Mouse (Mus musculus) spleen, postnatal 36 days (tissue): Measurements from ENCODE around the gene Olfr523.

Experiments used
- DNase-seq, 2 experiments: peaks; one replicate each; pipeline ENCODE4 v3.0.0; 2022; ENCODE audit warnings: low spot score in 2 of 2, mixed read lengths in 1 of 2

Gene Olfr523

DNA sequence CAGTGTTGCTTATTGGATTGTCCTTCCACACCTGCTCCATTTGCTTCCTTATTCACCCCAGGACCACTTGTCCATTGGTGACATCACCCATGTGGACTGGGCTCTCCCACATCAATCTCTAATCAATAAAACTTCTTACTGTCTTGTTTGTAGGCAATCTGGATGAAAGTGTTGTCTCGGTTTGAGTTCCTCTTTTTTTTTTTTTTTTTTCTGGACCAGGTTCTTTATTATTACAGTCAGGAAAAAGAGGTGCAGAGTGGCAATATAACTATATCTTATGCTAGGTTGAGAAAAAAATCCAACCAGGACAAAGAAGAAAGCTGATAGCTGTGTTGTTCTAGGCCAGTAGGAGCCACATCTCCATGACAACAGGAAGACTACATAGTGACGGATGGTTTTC is 7.7 kb downstream of the Olfr523 start:
- no peak for DNase-seq

- DNase-seq: no peak
Measured at GRCm38 (mm10) chr7:140184206-140184605, 11.2 kb downstream of the Olfr523 start.

GRCm38 (mm10) chr7:140186646-140187620 is 13.9 kb downstream of the Olfr523 start:
- DNase-seq: no peak

GRCm38 (mm10) chr7:140187721-140188390 is 14.8 kb downstream of the Olfr523 start:
- DNase-seq: no peak

GRCm38 (mm10) chr7:140188391-140189328 is 15.6 kb downstream of the Olfr523 start:
- DNase-seq: no peak

DNA sequence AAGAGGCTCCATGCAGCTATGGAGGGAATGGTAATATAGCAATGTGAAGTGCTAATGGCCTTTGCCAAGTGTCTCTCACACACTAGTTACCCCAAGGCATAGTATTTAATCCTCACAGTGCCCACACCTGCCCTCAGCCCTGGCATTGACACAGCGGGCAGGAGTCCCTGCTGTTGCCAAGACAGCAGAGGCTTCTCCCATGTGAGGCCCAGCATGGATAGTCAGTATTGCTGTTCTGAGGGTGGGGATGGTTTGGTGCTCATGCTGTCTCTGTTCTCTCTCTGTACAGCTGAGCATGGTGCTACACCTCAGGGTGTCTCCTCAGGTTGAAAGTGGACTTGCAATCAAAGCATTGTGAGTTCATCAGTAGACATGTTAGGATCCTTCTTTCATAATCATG is 17.4 kb downstream of the Olfr523 start:
- DNase-seq: no peak

GRCm38 (mm10) chr7:140192445-140192844 is 19.4 kb downstream of the Olfr523 start:
- DNase-seq: no peak

DNA sequence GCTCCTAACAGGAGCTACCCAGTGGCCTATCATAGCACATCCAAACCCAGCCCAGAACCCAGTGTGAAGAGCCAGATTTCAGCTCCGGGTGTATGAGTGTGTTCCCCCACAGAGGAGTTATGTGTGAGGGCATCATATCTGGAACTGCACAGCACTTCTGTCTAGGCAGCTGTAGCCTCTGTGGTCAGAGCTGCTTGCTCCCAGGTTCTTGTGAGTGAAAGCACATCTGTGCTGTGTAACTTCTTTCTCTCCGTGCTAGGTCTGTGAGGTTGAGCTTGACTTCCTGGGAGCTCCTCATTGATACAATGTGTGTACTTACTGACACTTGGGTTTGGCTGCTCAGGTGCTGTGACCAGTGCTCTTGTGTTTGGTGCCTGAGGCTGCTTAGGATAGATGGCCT is 19.8 kb downstream of the Olfr523 start:
- DNase-seq: no peak

DNA sequence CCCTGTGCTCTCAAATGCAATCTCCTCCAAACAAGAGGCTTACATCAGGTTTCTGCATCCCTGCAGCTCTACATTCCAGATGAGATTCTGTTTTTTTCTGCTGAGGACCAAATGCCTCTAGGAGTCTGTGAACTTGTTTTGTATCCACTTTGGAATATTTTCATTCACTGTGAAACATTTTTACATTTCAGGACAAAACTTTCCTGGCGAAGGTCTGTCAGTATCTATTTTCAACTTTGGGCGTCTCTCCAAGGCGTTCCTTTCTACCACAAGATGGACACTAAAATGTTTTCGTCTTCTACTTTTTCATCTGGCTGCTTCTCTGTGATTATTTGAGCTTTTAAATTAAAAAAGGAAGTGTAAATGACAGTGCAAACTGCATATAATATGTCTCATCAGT is 21.0 kb downstream of the Olfr523 start:
- no peak for DNase-seq

DNA sequence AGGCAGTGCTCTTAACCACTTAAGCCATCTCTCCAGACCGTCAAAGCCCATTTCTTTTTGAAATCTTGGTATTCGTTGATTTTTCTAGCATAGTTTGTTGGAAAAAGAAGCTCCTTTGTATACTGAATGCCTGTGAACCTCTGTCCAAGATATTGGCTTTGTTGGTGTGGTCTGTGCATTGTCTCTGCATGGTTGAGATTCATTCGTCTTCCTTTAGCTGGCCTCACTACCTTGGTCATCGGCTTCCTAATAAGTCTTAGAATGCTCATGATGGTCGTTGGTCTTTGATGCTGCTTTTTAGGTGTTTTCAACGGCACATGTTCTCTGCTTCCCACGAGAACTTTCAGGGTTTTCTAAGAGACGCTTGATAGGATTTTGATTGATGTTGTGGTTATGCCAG is 23.0 kb downstream of the Olfr523 start:
- DNase-seq: no peak

- DNase-seq: no peak
Measured at GRCm38 (mm10) chr7:140201090-140201489, 28.1 kb downstream of the Olfr523 start.

- no peak for DNase-seq
Measured at GRCm38 (mm10) chr7:140205864-140206263, 32.8 kb downstream of the Olfr523 start, which contains the start of gene Olfr524. Gene Olfr524 (minus strand): TSS chr7:140205964.

GRCm38 (mm10) chr7:140206904-140207303 is 33.9 kb downstream of the Olfr523 start:
- DNase-seq: no peak

- peak; percentile 20 to 22 for DNase-seq
Measured at GRCm38 (mm10) chr7:140208153-140208552, 35.1 kb downstream of the Olfr523 start.

- DNase-seq: no peak
Measured at GRCm38 (mm10) chr7:140208677-140209076, 35.7 kb downstream of the Olfr523 start.

DNA sequence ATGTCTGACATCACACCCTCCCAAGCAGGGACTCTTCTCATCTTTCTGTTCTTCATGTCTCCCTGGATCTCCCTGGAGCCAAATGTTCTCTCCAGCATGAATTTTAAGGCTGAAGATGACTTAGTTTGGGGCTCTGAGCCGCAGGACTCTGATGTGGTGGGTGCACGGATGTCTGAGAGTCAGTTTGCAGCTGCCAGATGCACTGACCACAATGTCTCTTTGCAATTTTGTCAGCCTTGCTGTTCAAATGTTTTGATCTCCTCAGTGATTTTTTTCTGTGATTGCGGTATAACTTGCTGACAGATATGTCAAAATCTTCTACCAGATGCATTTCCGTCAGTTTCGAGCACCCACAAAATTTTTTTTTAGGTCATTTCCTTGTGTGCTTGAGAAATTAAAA is 40.8 kb downstream of the Olfr523 start:
- DNase-seq: no peak

DNA sequence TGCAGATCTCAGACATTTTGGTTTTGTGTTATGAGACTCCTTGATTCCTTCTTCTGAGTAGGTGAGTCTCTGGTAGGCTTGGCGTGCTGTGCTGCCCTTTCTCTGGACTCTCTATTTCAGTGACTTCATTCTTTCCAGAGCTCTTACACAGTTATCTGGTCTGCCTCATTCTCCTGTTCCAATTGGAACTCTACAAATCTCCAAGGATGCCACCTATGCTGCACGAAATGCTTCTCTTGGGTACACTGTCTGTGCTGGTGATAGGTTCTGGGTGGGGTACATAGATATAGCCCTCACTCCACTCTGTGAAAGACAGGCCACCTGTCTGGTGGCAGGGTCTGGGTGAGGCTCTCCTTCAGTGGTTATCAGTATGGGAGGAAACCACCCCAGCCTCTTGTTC is 45.0 kb downstream of the Olfr523 start, which contains the start of gene Cd163l1:
Gene Cd163l1, plus strand, starts transcription at position 301 of the 400 bp plus-strand sequence.
- no peak for DNase-seq

- DNase-seq: no peak
Measured at GRCm38 (mm10) chr7:140219268-140219667, 46.3 kb downstream of the Olfr523 start.

GRCm38 (mm10) chr7:140220375-140220774 is 47.4 kb downstream of the Olfr523 start:
- DNase-seq: no peak

DNA sequence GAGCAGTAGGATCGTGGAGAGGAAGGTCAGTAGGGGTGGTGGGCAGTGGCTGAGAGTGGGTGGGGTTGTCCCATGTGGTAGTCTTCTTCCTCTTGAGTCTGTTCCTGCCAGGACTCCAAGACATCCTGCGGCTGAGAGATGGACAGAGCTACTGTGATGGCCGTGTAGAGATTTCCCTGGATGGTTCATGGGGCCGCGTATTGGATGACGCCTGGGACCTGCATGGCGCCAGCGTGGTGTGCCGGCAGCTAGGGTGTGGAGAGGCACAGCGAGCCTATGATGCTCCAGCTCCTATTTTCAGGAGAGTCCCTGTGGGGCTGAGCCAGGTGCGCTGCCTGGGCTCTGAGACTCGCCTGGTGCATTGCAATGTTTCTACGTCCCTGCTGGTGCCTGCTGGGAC is 51.2 kb downstream of the Olfr523 start:
- DNase-seq: no peak
